Mouse (Mus musculus): ENCODE measurements around the gene Fabp1.

GRCm38 (mm10) chr6:71156674-71157326 is 42.8 kb upstream of the Fabp1 start:
- no peak for TF ChIP-seq POLR2A (IDR thresholded peaks at IDR 0.05; ENCODE audit: control insufficient read depth in 1 of 2, insufficient read depth in 1 of 2, low read depth in 1 of 2, low read length in 2 of 2, poor library complexity in 1 of 2)
- no peak for TF ChIP-seq KAT2A (conservative IDR thresholded peaks at IDR 0.05; ENCODE audit: low read depth, low read length)
- TF ChIP-seq TAL1 (IDR thresholded peaks at IDR 0.05; ENCODE audit: low read length): no peak
- TF ChIP-seq HCFC1 (IDR thresholded peaks at IDR 0.05; ENCODE audit: low read depth, low read length): no peak
- no peak for TF ChIP-seq EP300 (IDR thresholded peaks at IDR 0.05; ENCODE audit: low read depth in 1 of 2, low read length in 2 of 2)
- no peak for TF ChIP-seq USF2 (IDR thresholded peaks at IDR 0.05; ENCODE audit: borderline replicate concordance in 1 of 2, insufficient read depth in 1 of 2, low read depth in 1 of 2, low read length in 2 of 2)
- TF ChIP-seq CTCF (IDR thresholded peaks at IDR 0.05 in 2 of 3, conservative IDR thresholded peaks at IDR 0.05 in 1 of 3; ENCODE audit: control insufficient read depth in 1 of 3, insufficient read depth in 1 of 3, low read depth in 2 of 3, low read length in 3 of 3, poor library complexity in 1 of 3, severe bottlenecking in 1 of 3): peak; percentile 53 to 84 (median 70)
- no peak for TF ChIP-seq POLR2AphosphoS2 (IDR thresholded peaks at IDR 0.05; ENCODE audit: low read length)
- TF ChIP-seq MAFK (IDR thresholded peaks at IDR 0.05; ENCODE audit: borderline replicate concordance, low read depth, low read length): no peak
- TF ChIP-seq BHLHE40 (IDR thresholded peaks at IDR 0.05; ENCODE audit: borderline replicate concordance, low read depth, low read length): no peak
- TF ChIP-seq SMC3 (IDR thresholded peaks at IDR 0.05; ENCODE audit: low read depth, low read length): peak; percentile 59
- no peak for TF ChIP-seq ZKSCAN1 (IDR thresholded peaks at IDR 0.05; ENCODE audit: low read depth, low read length)
- TF ChIP-seq NELFE (IDR thresholded peaks at IDR 0.05; ENCODE audit: low read depth, low read length): no peak

Measured in MEL (cell line).